Mouse (Mus musculus) embryonic facial prominence, embryonic 13.5 days (tissue): Measurements from ENCODE around the gene Commd1. TPM values are rescaled to one million over a fixed set of nuclear protein-coding genes. Genes with fewer than 3 reads are reported as not detected.

ENCODE experiments used
- ATAC-seq: fragments of 200-750 bp; cut with Nextera tagmentation; 2 replicates; pipeline ENCODE4 v1.8.0; 2017; ENCODE audit warnings: low read depth; ENCODE audit not compliant: insufficient number of reproducible peaks, insufficient read depth, low FRiP score, low TSS enrichment
- H3K27ac ChIP-seq: fragments of 300-500 bp; sonication (generic); 2 replicates; pipeline ENCODE4 v1.5.1; 2015; ENCODE audit warnings: moderate library complexity, mild to moderate bottlenecking, inconsistent platforms
- H3K27me3 ChIP-seq: fragments of 300-500 bp; sonication (generic); 2 replicates; pipeline ENCODE4 v1.6.1; 2015; ENCODE audit warnings: mild to moderate bottlenecking, inconsistent platforms
- H3K36me3 ChIP-seq: fragments of 300-500 bp; sonication (generic); 2 replicates; pipeline ENCODE4 v1.6.1; 2015; ENCODE audit warnings: mild to moderate bottlenecking, inconsistent platforms
- H3K4me1 ChIP-seq: fragments of 300-500 bp; sonication (generic); 2 replicates; pipeline ENCODE4 v1.6.1; 2015; ENCODE audit warnings: inconsistent platforms
- H3K4me2 ChIP-seq: fragments of 300-500 bp; sonication (generic); 2 replicates; pipeline ENCODE4 v1.6.1; 2015; ENCODE audit warnings: moderate library complexity, mild to moderate bottlenecking, inconsistent platforms
- H3K4me3 ChIP-seq: fragments of 300-500 bp; sonication (generic); 2 replicates; pipeline ENCODE4 v1.5.1; 2015; ENCODE audit warnings: mild to moderate bottlenecking, inconsistent platforms
- H3K9ac ChIP-seq: fragments of 300-500 bp; sonication (generic); 2 replicates; pipeline ENCODE4 v1.6.1; 2015; ENCODE audit warnings: mild to moderate bottlenecking, inconsistent platforms
- H3K9me3 ChIP-seq: fragments of 300-500 bp; sonication (generic); 2 replicates; pipeline ENCODE4 v1.6.1; 2016; ENCODE audit warnings: inconsistent platforms
- WGBS: fragments of 180-500 bp; shearing (Covaris S2); methylation state at CpG from one replicate; pipeline ENCODE4 v1.1.7; 2015; ENCODE audit warnings: mixed read lengths; 5-methylcytosine and 5-hydroxymethylcytosine counted together
- polyA plus RNA-seq: library from polyadenylated mRNA; unstranded; fragments of >200 nt; fragmentation: Nextera tagmentation; extraction: Ambion mirVana; gene quantifications from 2 replicates; pipeline ENCODE4 v1.2.1, GENCODE M21; 2015

Gene Commd1
- polyA plus RNA-seq, 1 experiment from 2014 or later, result 387 TPM

- H3K4me2 ChIP-seq, result no peak overlapping the region
- H3K4me1 ChIP-seq, result peaks cover 9% of the 10 kb centered on the region
- H3K36me3 ChIP-seq, result peaks cover 49% of the 10 kb centered on the region
- ATAC-seq, result no peak
- no peak overlapping the region for H3K27ac ChIP-seq
- H3K4me3 ChIP-seq, result no peak overlapping the region
- 96% methylated on average over 1 of the region's 1 CpGs for WGBS
- no peaks in the 10 kb centered on the region for H3K27me3 ChIP-seq
- no peak overlapping the region for H3K9ac ChIP-seq
- H3K9me3 ChIP-seq, result peaks cover 42% of the 10 kb centered on the region
These were observed 11.6 kb downstream of the Commd1 start for GRCm38 (mm10) chr11:22970546-22970945.

- Histone ChIP-seq H3K36me3 (peaks cover 46% of the 10 kb centered on the region), H3K9me3 (peaks cover 42% of the 10 kb centered on the region), H3K9ac (no peak overlapping the region), H3K4me1 (peaks cover 6% of the 10 kb centered on the region; the same call in 1 of the 2 replicates), H3K4me2 (no peak overlapping the region), H3K27me3 (no peaks in the 10 kb centered on the region), H3K4me3 (no peak overlapping the region), H3K27ac (no peak overlapping the region)
- whole genome bisulfite sequencing, result 53% methylated on average over 6 of the region's 6 CpGs
- no peak for ATAC-seq
These were observed 12.7 kb downstream of the Commd1 start for GRCm38 (mm10) chr11:22969486-22969885.

- H3K4me1 ChIP-seq, result peaks cover 7% of the 10 kb centered on the region
- H3K27me3 ChIP-seq, result no peaks in the 10 kb centered on the region
- no peak overlapping the region for H3K4me3 ChIP-seq
- WGBS, result 57% methylated on average over 4 of the region's 4 CpGs
- H3K36me3 ChIP-seq, result peaks cover 15% of the 10 kb centered on the region
- no peak for ATAC-seq
- H3K9ac ChIP-seq, result no peak overlapping the region
- no peak overlapping the region for H3K27ac ChIP-seq
- H3K4me2 ChIP-seq, result no peak overlapping the region
- H3K9me3 ChIP-seq, result peaks cover 10% of the 10 kb centered on the region; the same call in 1 of the 2 replicates
These were observed 16.7 kb downstream of the Commd1 start for GRCm38 (mm10) chr11:22965503-22965902.

- no peak overlapping the region for H3K9ac ChIP-seq
- ATAC-seq, result no peak
- H3K9me3 ChIP-seq, result peaks cover 10% of the 10 kb centered on the region; the same call in 1 of the 2 replicates
- no peak overlapping the region for H3K27ac ChIP-seq
- H3K36me3 ChIP-seq, result peaks cover 14% of the 10 kb centered on the region
- H3K4me1 ChIP-seq, result peaks cover 7% of the 10 kb centered on the region
- H3K4me2 ChIP-seq, result no peak overlapping the region
- H3K27me3 ChIP-seq, result no peaks in the 10 kb centered on the region
- 72% methylated on average over 4 of the region's 4 CpGs for WGBS
- no peak overlapping the region for H3K4me3 ChIP-seq
These were observed 17.8 kb downstream of the Commd1 start for GRCm38 (mm10) chr11:22964401-22964800.

GRCm38 (mm10) chr11:22962101-22962500 is 20.1 kb downstream of the Commd1 start:
- Histone ChIP-seq H3K27ac (no peak overlapping the region), H3K4me1 (peaks cover 7% of the 10 kb centered on the region), H3K27me3 (no peaks in the 10 kb centered on the region), H3K4me2 (no peak overlapping the region), H3K9ac (no peak overlapping the region), H3K36me3 (peaks cover 6% of the 10 kb centered on the region), H3K4me3 (no peak overlapping the region), H3K9me3 (peaks cover 5% of the 10 kb centered on the region; the same call in 1 of the 2 replicates)
- 75% methylated on average over 1 of the region's 1 CpGs for WGBS
- ATAC-seq, result no peak

- Histone ChIP-seq H3K9me3 (no peaks in the 10 kb centered on the region), H3K36me3 (peaks cover 13% of the 10 kb centered on the region), H3K9ac (no peak overlapping the region), H3K27ac (no peak overlapping the region), H3K27me3 (no peaks in the 10 kb centered on the region), H3K4me2 (no peak overlapping the region), H3K4me3 (no peak overlapping the region), H3K4me1 (no peaks in the 10 kb centered on the region)
- no peak for ATAC-seq
- 91% methylated on average over 4 of the region's 4 CpGs for WGBS
These were observed 24.3 kb downstream of the Commd1 start for GRCm38 (mm10) chr11:22957791-22958374.

GRCm38 (mm10) chr11:22956830-22957229 is 25.4 kb downstream of the Commd1 start:
- Histone ChIP-seq H3K27me3 (no peaks in the 10 kb centered on the region), H3K4me2 (no peak overlapping the region), H3K27ac (no peak overlapping the region), H3K4me3 (no peak overlapping the region), H3K4me1 (no peaks in the 10 kb centered on the region), H3K9me3 (no peaks in the 10 kb centered on the region), H3K36me3 (peaks cover 13% of the 10 kb centered on the region), H3K9ac (no peak overlapping the region)
- ATAC-seq, result 0 out of 2 replicates have a peak, but pooled peaks have one; percentile 56
- WGBS, result 75% methylated on average over 4 of the region's 4 CpGs

- H3K27me3 ChIP-seq, result no peaks in the 10 kb centered on the region
- H3K4me1 ChIP-seq, result no peaks in the 10 kb centered on the region
- H3K36me3 ChIP-seq, result peaks cover 13% of the 10 kb centered on the region
- WGBS, result 94% methylated on average over 6 of the region's 6 CpGs
- H3K9me3 ChIP-seq, result no peaks in the 10 kb centered on the region
- ATAC-seq, result no peak
- no peak overlapping the region for H3K4me2 ChIP-seq
- no peak overlapping the region for H3K4me3 ChIP-seq
- no peak overlapping the region for H3K9ac ChIP-seq
- H3K27ac ChIP-seq, result no peak overlapping the region
These were observed 25.8 kb downstream of the Commd1 start for GRCm38 (mm10) chr11:22956346-22956745.

GRCm38 (mm10) chr11:22952668-22953067 is 29.5 kb downstream of the Commd1 start:
- Histone ChIP-seq H3K4me2 (no peak overlapping the region), H3K27ac (no peak overlapping the region), H3K4me1 (no peaks in the 10 kb centered on the region), H3K36me3 (peaks cover 17% of the 10 kb centered on the region), H3K4me3 (no peak overlapping the region), H3K27me3 (no peaks in the 10 kb centered on the region), H3K9ac (no peak overlapping the region), H3K9me3 (no peaks in the 10 kb centered on the region)
- no peak for ATAC-seq
- 86% methylated on average over 7 of the region's 7 CpGs for WGBS

GRCm38 (mm10) chr11:22950131-22950530 is 32.1 kb downstream of the Commd1 start:
- no peak for ATAC-seq
- WGBS, result 90% methylated on average over 6 of the region's 6 CpGs
- Histone ChIP-seq H3K9ac (no peak overlapping the region), H3K27me3 (no peaks in the 10 kb centered on the region), H3K36me3 (peaks cover 10% of the 10 kb centered on the region; the same call in 1 of the 2 replicates), H3K27ac (no peak overlapping the region), H3K4me3 (no peak overlapping the region), H3K4me2 (no peak overlapping the region), H3K4me1 (no peaks in the 10 kb centered on the region), H3K9me3 (no peaks in the 10 kb centered on the region)

- H3K27me3 ChIP-seq, result no peaks in the 10 kb centered on the region
- no peak overlapping the region for H3K27ac ChIP-seq
- peaks cover 5% of the 10 kb centered on the region; the same call in 1 of the 2 replicates for H3K36me3 ChIP-seq
- WGBS, result 77% methylated on average over 1 of the region's 1 CpGs
- no peaks in the 10 kb centered on the region for H3K4me1 ChIP-seq
- ATAC-seq, result no peak
- H3K4me2 ChIP-seq, result no peak overlapping the region
- no peaks in the 10 kb centered on the region for H3K9me3 ChIP-seq
- H3K9ac ChIP-seq, result no peak overlapping the region
- H3K4me3 ChIP-seq, result no peak overlapping the region
These were observed 33.1 kb downstream of the Commd1 start for GRCm38 (mm10) chr11:22949101-22949500.

GRCm38 (mm10) chr11:22938983-22939382 is 43.2 kb downstream of the Commd1 start:
- Histone ChIP-seq H3K9me3 (no peaks in the 10 kb centered on the region), H3K27ac (no peak overlapping the region), H3K27me3 (no peaks in the 10 kb centered on the region), H3K36me3 (no peaks in the 10 kb centered on the region), H3K4me1 (no peaks in the 10 kb centered on the region), H3K9ac (no peak overlapping the region), H3K4me3 (no peak overlapping the region), H3K4me2 (no peak overlapping the region)
- 90% methylated on average over 2 of the region's 2 CpGs for WGBS
- no peak for ATAC-seq
